Mouse (Mus musculus) heart, postnatal 0 days (tissue): ENCODE measurements around the gene Ctrl. TPM values are rescaled to one million over a fixed set of nuclear protein-coding genes. Genes with fewer than 3 reads are reported as not detected.

Source experiments
- ATAC-seq: fragments of 200-750 bp; cut with Nextera tagmentation; 2 replicates; pipeline ENCODE4 v1.8.0; 2017; ENCODE audit warnings: low read depth, moderate number of reproducible peaks, moderate library complexity; ENCODE audit not compliant: insufficient read depth
- DNase-seq: peaks from one replicate; pipeline ENCODE4 v3.0.0-alpha.2; 2016; ENCODE audit warnings: low spot score
- H3K27ac ChIP-seq: fragments of 300-500 bp; sonication (generic); 2 replicates; pipeline ENCODE4 v1.5.1; 2014; ENCODE audit warnings: low read depth, mild to moderate bottlenecking
- H3K27me3 ChIP-seq: fragments of 300-500 bp; sonication (generic); 2 replicates; pipeline ENCODE4 v1.6.1; 2014; ENCODE audit warnings: low read length, mixed read lengths; ENCODE audit not compliant: control insufficient read depth, insufficient read depth
- H3K36me3 ChIP-seq: fragments of 300-500 bp; sonication (generic); replicated peaks from 2 replicates; pipeline ENCODE4 v1.6.1; 2014; ENCODE audit warnings: low read length, mixed read lengths; ENCODE audit not compliant: control insufficient read depth, insufficient read depth
- H3K4me1 ChIP-seq: fragments of 300-500 bp; sonication (generic); 2 replicates; pipeline ENCODE4 v1.6.1; 2014; ENCODE audit warnings: antibody characterized with exemption; ENCODE audit not compliant: control insufficient read depth, insufficient read depth
- H3K4me2 ChIP-seq: fragments of 300-500 bp; sonication (generic); 2 replicates; pipeline ENCODE4 v1.6.1; 2014; ENCODE audit warnings: low read depth, mild to moderate bottlenecking, low read length, moderate library complexity
- H3K4me3 ChIP-seq: fragments of 300-500 bp; sonication (generic); 2 replicates; pipeline ENCODE4 v1.5.1; 2014; ENCODE audit warnings: low read depth, low read length
- H3K9ac ChIP-seq: fragments of 300-500 bp; sonication (generic); replicated peaks from 2 replicates; pipeline ENCODE4 v1.6.1; 2014; ENCODE audit warnings: low read depth, low read length, mixed read lengths
- H3K9me3 ChIP-seq: fragments of 300-500 bp; sonication (generic); replicated peaks from 2 replicates; pipeline ENCODE4 v1.6.1; 2016; ENCODE audit warnings: low read length; ENCODE audit not compliant: control insufficient read depth
- CTCF ChIP-seq: IDR thresholded peaks from 2 replicates; pipeline ENCODE4 v1.5.1; 2016; ENCODE audit warnings: antibody characterized with exemption, control low read depth, low read depth
- EP300 ChIP-seq: IDR thresholded peaks from 2 replicates; pipeline ENCODE4 v1.6.1; 2016; ENCODE audit warnings: antibody characterized with exemption, low read depth
- WGBS: fragments of 180-500 bp; shearing (Covaris S2); extraction: QIAGEN DNeasy Blood & Tissue Kit; methylation state at CpG from one replicate; pipeline ENCODE4 v1.1.7; 2014; 5-methylcytosine and 5-hydroxymethylcytosine counted together
- polyA plus RNA-seq: library from polyadenylated mRNA; unstranded; fragments of >200 nt; fragmentation: Nextera tagmentation; extraction: Ambion mirVana; gene quantifications from 2 replicates; pipeline ENCODE4 v1.2.1, GENCODE M21; 2015
- total RNA-seq: library from RNA; depleted of rRNA; stranded (reverse); fragments of >200 nt; gene quantifications from 2 replicates; pipeline ENCODE4 v1.2.3, GENCODE M21; 2014; ENCODE audit warnings: low replicate concordance

The Ctrl gene
- total and polyA plus RNA-seq, 2 experiments from 2014 or later: 0.31 TPM; not detected in 1

DNA sequence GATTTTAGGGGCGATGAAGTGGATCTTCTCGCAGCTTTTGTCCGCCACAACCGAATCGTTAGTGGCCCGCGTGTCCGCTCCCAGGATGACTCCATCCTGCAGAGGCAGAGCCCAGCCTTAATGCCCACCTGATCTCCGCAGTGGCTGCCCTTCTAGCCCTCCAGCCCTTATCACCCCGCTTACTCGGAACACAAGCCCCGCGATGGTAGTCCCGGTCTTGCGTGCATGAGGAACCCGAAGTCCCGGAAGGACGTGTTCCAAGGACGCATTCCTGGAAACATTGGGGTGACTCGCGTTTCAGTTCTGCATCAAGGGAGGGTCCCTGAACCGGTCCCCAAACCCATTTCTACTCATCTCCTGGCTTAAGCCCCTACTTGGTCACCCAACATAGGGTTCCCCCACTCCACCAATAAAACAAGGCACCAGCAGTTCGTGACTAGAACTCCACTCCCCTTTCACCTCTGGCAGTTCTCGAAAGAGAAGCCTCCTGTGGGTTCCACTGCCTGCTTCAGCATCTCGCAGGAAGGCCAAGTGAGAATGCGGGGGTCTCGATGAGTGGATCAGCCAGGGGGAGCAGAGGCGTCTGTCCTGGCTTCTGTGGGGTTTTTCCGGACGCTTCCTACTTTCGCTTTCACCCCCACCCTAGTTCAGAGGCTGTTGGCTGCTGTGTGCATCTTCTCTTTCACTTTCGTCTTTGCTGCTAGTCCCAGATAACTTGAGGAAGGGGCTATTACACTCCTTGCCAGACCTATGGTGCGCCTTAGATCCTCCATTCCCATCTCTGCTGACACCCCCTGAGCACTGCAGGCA lies 4.0 kb upstream of the Ctrl start:
- peak; percentile 37 for ATAC-seq
- WGBS: under 1% methylated on average over 33 of the region's 33 CpGs
- H3K9me3 ChIP-seq: no peaks in the 10 kb centered on the region

DNA sequence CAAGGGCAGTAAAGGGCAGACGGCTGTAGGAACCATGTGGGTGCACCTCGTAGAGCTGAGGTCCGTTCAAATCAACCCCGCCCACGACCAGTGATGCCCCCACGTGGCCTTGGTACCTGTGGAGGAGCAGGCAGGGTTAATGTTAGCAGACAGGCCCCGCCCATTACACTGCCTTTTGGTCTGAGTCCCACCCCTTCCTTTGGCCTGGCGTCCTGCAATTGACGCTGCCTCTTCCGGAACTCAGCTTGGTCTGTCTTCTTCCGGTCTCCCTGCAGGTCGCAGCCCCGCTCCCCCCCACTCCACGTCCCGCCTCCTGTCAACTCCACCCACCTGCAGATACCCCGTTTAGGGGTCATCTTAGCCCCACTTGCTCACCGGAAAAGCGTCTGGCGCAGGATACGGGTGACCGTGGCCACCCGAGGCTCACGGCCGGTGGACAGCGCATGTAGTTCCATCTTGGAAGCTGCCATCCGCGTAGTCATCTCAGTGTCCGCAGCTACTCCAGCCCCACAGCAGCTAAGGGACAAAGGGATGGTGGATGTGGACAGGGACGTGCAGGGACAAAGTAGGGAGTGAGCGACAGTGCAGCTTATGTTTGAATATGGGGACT lies 3.3 kb upstream of the Ctrl start:
- ATAC-seq (peak; percentile 91), DNase-seq (peak; percentile 97)
- TF ChIP-seq CTCF: no peak; the same call in 1 of the 2 replicates
- TF ChIP-seq EP300: no peak

More for the DNA sequence above, 4.0 kb upstream of the Ctrl start:
- peak overlapping the region; percentile 95 for H3K27ac ChIP-seq
- peak; percentile 43 for DNase-seq
- no peaks in the 10 kb centered on the region for H3K27me3 ChIP-seq
- H3K36me3 ChIP-seq: peaks cover 13% of the 10 kb centered on the region; the same call in 1 of the 2 replicates
- peak overlapping the region; percentile 81 for H3K9ac ChIP-seq
- H3K4me2 ChIP-seq: peak overlapping the region; percentile 97
- peak overlapping the region; percentile 82 for H3K4me3 ChIP-seq
- TF ChIP-seq EP300 (no peak), CTCF (no peak)
- H3K4me1 ChIP-seq: peaks cover 10% of the 10 kb centered on the region; the same call in 1 of the 2 replicates

DNA sequence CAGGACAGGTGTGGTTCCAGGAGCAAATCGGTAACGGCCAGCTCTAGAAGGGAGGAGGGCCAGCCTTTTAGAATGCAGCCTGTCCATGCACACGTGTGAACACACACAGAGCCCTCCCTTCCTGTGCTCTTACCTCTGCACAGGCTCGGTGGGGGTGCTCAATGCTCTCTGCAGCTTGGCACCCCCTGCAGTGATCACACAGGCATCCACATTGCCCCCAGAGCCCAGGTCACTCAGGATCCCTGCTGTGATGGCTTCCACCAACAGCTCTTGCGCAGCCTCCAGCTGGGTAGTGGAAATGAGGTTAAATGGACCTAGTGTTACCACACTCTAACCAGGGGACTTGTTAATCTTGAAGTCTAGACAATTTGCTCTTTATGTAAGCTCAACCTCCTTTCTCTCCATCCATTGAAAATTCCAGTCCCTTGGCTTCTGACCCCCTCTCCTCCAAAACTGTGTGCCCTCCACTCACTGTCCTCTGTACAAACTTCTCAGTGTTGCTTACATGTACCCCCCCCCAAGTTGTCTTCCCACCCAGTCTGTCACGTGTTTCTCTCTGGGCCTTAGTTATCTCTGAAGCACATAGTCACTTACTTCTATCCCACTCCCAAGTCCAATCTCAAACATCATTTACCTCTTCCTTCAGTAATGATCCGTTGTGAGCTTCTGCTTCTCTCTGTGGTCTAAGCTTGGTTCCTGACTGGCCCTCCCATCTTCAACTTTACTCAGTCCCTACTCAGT lies 2.4 kb upstream of the Ctrl start:
- ATAC-seq (no peak), DNase-seq (no peak)
- H3K27me3 ChIP-seq: no peaks in the 10 kb centered on the region
- 36% methylated on average over 7 of the region's 7 CpGs for whole genome bisulfite sequencing
- peak overlapping the region; percentile 81; the same call in 1 of the 2 replicates for H3K9ac ChIP-seq
- H3K9me3 ChIP-seq: no peaks in the 10 kb centered on the region
- no peak for TF ChIP-seq EP300
- peak overlapping the region; percentile 82 for H3K4me3 ChIP-seq
- peak overlapping the region; percentile 54; the same call in 1 of the 2 replicates for H3K27ac ChIP-seq
- peaks cover 18% of the 10 kb centered on the region for H3K36me3 ChIP-seq
- H3K4me1 ChIP-seq: peaks cover 10% of the 10 kb centered on the region; the same call in 1 of the 2 replicates
- H3K4me2 ChIP-seq: peak overlapping the region; percentile 97

More for the DNA sequence above, 3.3 kb upstream of the Ctrl start:
- Histone ChIP-seq H3K4me1 (peaks cover 10% of the 10 kb centered on the region; the same call in 1 of the 2 replicates), H3K9ac (peak overlapping the region; percentile 81), H3K9me3 (no peaks in the 10 kb centered on the region), H3K27ac (peak overlapping the region; percentile 95), H3K27me3 (no peaks in the 10 kb centered on the region), H3K4me2 (peak overlapping the region; percentile 97), H3K36me3 (peaks cover 14% of the 10 kb centered on the region), H3K4me3 (peak overlapping the region; percentile 82)
- WGBS: 0% methylated on average over 27 of the region's 30 CpGs

DNA sequence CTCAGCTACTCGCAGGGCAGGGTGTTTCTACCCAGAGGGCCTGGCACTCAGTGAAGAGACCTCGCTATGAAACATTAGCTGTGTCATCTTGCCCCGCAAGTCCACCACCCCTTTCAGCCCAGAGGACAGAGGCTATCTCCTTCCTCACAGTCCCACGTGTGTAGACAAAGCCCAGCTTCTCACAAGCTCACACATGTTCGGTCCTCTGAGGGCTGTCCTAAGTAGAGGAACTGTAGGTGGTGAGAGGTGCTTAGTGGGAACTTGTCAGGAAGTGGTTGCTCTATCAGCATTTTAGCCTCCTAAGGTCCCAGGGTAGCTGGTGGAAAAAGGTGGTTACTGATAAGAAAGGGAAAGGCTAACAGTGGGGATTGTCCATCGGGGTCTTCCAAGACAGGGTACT lies 1.4 kb upstream of the Ctrl start:
- ATAC-seq (no peak), DNase-seq (no peak)
- H3K9me3 ChIP-seq: no peaks in the 10 kb centered on the region
- no peak overlapping the region for H3K4me3 ChIP-seq
- no peak overlapping the region for H3K9ac ChIP-seq
- no peak overlapping the region for H3K27ac ChIP-seq
- WGBS: 57% methylated on average over 6 of the region's 6 CpGs
- H3K27me3 ChIP-seq: no peaks in the 10 kb centered on the region
- H3K36me3 ChIP-seq: peaks cover 22% of the 10 kb centered on the region
- no peak for TF ChIP-seq EP300
- TF ChIP-seq CTCF: no peak
- peaks cover 10% of the 10 kb centered on the region; the same call in 1 of the 2 replicates for H3K4me1 ChIP-seq
- no peak overlapping the region for H3K4me2 ChIP-seq

DNA sequence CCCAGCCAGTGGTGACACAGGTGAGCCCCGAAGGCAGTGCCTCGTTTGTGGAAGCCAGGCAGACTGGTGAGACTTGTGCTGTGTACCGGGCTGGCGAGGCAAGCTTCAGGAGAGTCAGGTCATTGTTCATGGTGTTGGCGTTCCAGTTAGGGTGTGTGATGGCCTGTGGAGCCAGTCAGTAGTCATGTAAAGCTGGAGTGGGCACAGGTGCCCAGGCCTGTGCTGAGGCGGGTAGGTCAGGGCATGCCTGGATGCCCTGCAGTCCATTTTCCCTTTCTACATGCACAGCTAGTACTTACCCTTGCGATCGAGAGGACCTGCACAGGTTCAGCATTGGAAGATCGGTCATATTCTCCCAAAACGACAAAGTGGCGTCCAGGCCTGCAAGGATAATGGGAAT lies 1.1 kb downstream of the Ctrl start:
- 86% methylated on average over 11 of the region's 11 CpGs for WGBS

More for the DNA sequence above, 1.1 kb downstream of the Ctrl start:
- no peak for TF ChIP-seq EP300
- no peak overlapping the region for H3K27ac ChIP-seq
- no peaks in the 10 kb centered on the region for H3K9me3 ChIP-seq
- no peak overlapping the region for H3K9ac ChIP-seq
- ATAC-seq (no peak), DNase-seq (no peak)
- no peak overlapping the region for H3K4me3 ChIP-seq
- H3K4me1 ChIP-seq: peaks cover 4% of the 10 kb centered on the region; the same call in 1 of the 2 replicates
- peaks cover 27% of the 10 kb centered on the region for H3K36me3 ChIP-seq
- no peak overlapping the region for H3K4me2 ChIP-seq
- H3K27me3 ChIP-seq: no peaks in the 10 kb centered on the region
